Mouse (Mus musculus) forebrain, postnatal 0 days (tissue): Measurements from ENCODE around the gene Cdk1. TPM values are rescaled to one million over a fixed set of nuclear protein-coding genes. Genes with fewer than 3 reads are reported as not detected.
A peak's percentile ranks its signal among the peaks of the same experiment; 100 is the strongest.

ENCODE experiments used
- ATAC-seq: fragments of 200-750 bp; cut with Nextera tagmentation; 2 replicates; pipeline ENCODE4 v1.8.0; 2017; ENCODE audit warnings: mild to moderate bottlenecking, moderate library complexity
- DNase-seq: peaks from one replicate; pipeline ENCODE4 v3.0.0-alpha.2; 2015
- H3K27ac ChIP-seq: fragments of 300-500 bp; sonication (generic); 2 replicates; pipeline ENCODE4 v1.5.1; 2014; ENCODE audit warnings: low read depth, mild to moderate bottlenecking, antibody characterized with exemption, low read length, moderate library complexity, mixed read lengths
- H3K27me3 ChIP-seq: fragments of 300-500 bp; sonication (generic); 2 replicates; pipeline ENCODE4 v1.6.1; 2014; ENCODE audit warnings: mild to moderate bottlenecking, low read length, mixed read lengths; ENCODE audit not compliant: insufficient read depth
- H3K36me3 ChIP-seq: fragments of 300-500 bp; sonication (generic); 2 replicates; pipeline ENCODE4 v1.6.1; 2014; ENCODE audit warnings: mild to moderate bottlenecking, moderate library complexity; ENCODE audit not compliant: insufficient read depth
- H3K4me1 ChIP-seq: fragments of 300-500 bp; sonication (generic); 2 replicates; pipeline ENCODE4 v1.6.1; 2014; ENCODE audit warnings: antibody characterized with exemption; ENCODE audit not compliant: insufficient read depth
- H3K4me2 ChIP-seq: fragments of 300-500 bp; sonication (generic); 2 replicates; pipeline ENCODE4 v1.6.1; 2014; ENCODE audit warnings: low read depth, mild to moderate bottlenecking, moderate library complexity
- H3K4me3 ChIP-seq: fragments of 300-500 bp; sonication (generic); 2 replicates; pipeline ENCODE4 v1.5.1; 2014; ENCODE audit warnings: low read depth, low read length, mixed read lengths
- H3K9ac ChIP-seq: fragments of 300-500 bp; sonication (generic); 2 replicates; pipeline ENCODE4 v1.6.1; 2014; ENCODE audit warnings: mild to moderate bottlenecking
- H3K9me3 ChIP-seq: fragments of 300-500 bp; sonication (generic); 2 replicates; pipeline ENCODE4 v1.6.1; 2016; ENCODE audit warnings: low read length
- CTCF ChIP-seq: sonication (generic); IDR thresholded peaks from 2 replicates; pipeline ENCODE4 v1.5.1; 2016; ENCODE audit warnings: antibody characterized with exemption, control low read depth, low read depth
- WGBS: fragments of 180-500 bp; shearing (Covaris S2); extraction: QIAGEN DNeasy Blood & Tissue Kit; methylation state at CpG from one replicate; pipeline ENCODE4 v1.1.7; 2014; 5-methylcytosine and 5-hydroxymethylcytosine counted together
- polyA plus RNA-seq: library from polyadenylated mRNA; unstranded; fragments of >200 nt; fragmentation: Nextera tagmentation; extraction: Ambion mirVana; gene quantifications from 2 replicates; pipeline ENCODE4 v1.2.1, GENCODE M21; 2015
- total RNA-seq: library from RNA; depleted of rRNA; stranded (reverse); fragments of >200 nt; gene quantifications from 2 replicates; pipeline ENCODE4 v1.2.3, GENCODE M21; 2014

Gene Cdk1
- total and polyA plus RNA-seq, 2 experiments from 2014 or later, result 44.1 to 47.7 TPM

DNA sequence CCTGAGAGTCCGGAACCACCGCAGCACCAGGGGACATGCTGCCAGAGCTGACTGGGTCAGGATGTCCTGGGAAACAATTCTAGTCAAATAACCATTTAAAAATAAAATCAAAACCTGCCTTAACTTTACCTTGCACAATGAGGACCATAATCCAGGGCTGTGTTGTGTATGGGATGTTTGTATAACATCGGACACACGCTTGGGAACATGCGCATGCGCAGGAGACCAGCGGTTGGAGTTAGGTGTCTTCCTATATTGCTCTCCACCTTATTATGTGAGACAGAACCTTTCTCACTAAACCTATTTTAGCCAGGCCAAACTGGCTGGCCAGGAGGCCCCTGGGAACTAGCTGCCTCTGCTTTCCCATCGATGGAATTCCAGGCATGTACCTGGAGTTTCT, 32.4 kb upstream of the Cdk1 start:
- H3K27me3 ChIP-seq, result no peaks in the 10 kb centered on the region
- no peak overlapping the region for H3K27ac ChIP-seq
- no peaks in the 10 kb centered on the region for H3K36me3 ChIP-seq
- WGBS, result 95% methylated on average over 8 of the region's 8 CpGs
- DNase-seq (no peak), ATAC-seq (no peak)
- no peak for TF ChIP-seq CTCF
- no peak overlapping the region for H3K9ac ChIP-seq
- H3K4me3 ChIP-seq, result no peak overlapping the region
- no peak overlapping the region for H3K4me2 ChIP-seq
- no peaks in the 10 kb centered on the region for H3K9me3 ChIP-seq
- H3K4me1 ChIP-seq, result no peaks in the 10 kb centered on the region

DNA sequence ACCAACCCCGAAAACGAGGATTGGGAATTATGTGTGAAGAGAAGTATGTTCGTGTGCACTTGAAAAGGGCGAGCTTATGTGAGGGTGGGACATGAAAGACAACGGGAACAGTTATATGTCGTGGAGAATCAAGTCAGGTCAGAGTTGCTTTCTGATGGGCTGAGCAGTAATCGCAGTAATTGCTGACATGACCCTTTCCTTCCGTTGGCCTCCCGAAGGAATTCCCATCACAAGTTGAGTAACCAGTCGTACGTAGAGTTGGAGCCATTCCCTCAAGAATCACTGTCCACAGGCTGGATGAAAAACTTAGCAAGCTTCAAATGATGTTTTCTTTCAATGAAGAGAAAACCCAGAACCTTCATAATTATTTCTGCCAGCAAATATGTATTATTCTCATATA, 31.9 kb upstream of the Cdk1 start:
- Histone ChIP-seq H3K36me3 (no peaks in the 10 kb centered on the region), H3K4me1 (no peaks in the 10 kb centered on the region), H3K27me3 (no peaks in the 10 kb centered on the region), H3K27ac (no peak overlapping the region), H3K9me3 (no peaks in the 10 kb centered on the region), H3K9ac (no peak overlapping the region), H3K4me3 (no peak overlapping the region), H3K4me2 (no peak overlapping the region)
- TF ChIP-seq CTCF, result no peak
- ATAC-seq (no peak), DNase-seq (no peak)
- 88% methylated on average over 11 of the region's 11 CpGs for WGBS

DNA sequence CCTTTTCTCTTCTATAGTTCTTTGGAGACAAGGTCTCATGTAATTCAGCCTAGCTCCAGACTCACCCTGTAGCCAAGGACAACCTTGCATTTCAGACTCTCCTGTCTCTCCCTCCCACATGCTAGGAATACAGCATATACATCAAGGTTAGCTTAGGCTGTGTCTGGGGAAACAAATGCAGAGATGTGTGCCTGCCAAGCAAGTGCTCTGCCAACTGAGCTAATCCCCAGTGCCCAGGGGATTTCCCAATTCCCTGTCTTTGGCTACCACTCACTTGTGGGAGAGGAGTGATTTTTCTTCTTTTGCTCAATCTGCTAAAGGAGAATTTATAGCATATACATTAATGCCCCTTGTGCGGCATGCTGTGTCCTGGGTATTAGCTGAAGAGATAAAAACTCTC, 30.4 kb upstream of the Cdk1 start:
- Histone ChIP-seq H3K27me3 (no peaks in the 10 kb centered on the region), H3K4me2 (no peak overlapping the region), H3K4me3 (no peak overlapping the region), H3K36me3 (no peaks in the 10 kb centered on the region), H3K9me3 (no peaks in the 10 kb centered on the region), H3K9ac (no peak overlapping the region), H3K27ac (no peak overlapping the region), H3K4me1 (no peaks in the 10 kb centered on the region)
- WGBS, result 78% methylated on average over 1 of the region's 1 CpGs
- no peak for ATAC-seq
- DNase-seq, result no peak
- no peak for TF ChIP-seq CTCF

DNA sequence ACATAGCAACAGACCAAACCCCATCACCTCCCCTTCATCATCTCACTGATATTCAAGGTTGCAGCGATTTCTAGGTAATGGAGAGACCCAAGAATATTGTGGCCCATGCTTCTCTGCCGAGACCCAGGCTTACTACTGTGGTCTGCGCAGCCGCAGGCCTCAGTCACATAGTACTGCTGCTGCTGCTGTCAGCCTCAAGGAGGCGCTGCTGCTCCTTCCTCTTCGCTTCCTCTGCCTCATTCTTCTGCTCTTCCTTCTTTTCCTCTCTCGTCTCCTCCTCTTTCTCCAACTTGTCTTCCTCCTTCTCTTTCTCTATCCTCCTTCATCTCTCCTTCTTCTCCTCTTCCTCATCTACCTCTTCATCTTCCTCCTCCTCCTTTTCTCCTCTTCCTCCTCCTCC, 22.4 kb upstream of the Cdk1 start:
- TF ChIP-seq CTCF, result peak; percentile 26
- DNase-seq (no peak), ATAC-seq (no peak)
- H3K36me3 ChIP-seq, result no peaks in the 10 kb centered on the region
- no peaks in the 10 kb centered on the region for H3K9me3 ChIP-seq
- no peak overlapping the region for H3K4me3 ChIP-seq
- H3K27ac ChIP-seq, result no peak overlapping the region
- no peaks in the 10 kb centered on the region for H3K4me1 ChIP-seq
- WGBS, result 60% methylated on average over 7 of the region's 7 CpGs
- no peak overlapping the region for H3K4me2 ChIP-seq
- no peak overlapping the region for H3K9ac ChIP-seq
- no peaks in the 10 kb centered on the region for H3K27me3 ChIP-seq

DNA sequence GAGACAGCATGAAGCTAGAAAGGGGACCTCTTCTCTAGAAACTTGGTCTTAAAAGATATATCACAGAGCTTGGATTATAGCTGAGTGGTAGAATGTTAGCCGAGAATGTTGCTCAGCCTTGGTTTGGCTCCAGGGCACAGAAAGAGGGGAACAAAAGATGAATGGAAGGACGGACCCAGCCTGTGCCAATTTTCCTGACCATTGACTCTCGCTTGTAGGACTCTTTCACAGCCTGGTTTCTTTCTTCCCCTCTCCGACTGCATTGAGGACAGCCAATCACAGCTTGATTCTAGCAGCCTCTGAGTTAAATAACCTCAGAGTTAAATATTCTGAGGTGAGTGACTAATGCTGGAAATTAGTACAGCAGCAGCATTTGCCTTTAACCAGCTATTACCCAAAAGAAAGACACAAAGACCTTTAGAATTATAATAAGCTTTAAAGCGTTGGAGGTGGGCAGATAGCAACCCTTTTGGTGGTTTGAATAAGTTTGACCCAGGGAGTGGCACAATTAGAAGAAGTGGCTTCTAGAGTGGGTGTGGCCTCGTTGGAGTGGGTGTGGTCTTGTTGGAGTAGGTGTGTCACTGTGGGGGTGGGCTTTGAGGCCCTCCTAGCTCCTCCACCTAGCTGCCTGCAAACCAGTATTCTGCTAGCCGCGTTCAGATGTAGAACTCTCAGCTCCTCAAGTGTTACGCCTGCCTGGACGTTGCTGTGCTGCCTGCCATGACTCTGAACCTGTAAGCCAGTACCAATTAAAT, 21.2 kb upstream of the Cdk1 start:
- 41% methylated on average over 10 of the region's 10 CpGs for WGBS
- H3K27me3 ChIP-seq, result no peaks in the 10 kb centered on the region
- no peak overlapping the region for H3K9ac ChIP-seq
- DNase-seq, result no peak
- no peak; the same call in 1 of the 2 replicates for ATAC-seq
- no peaks in the 10 kb centered on the region for H3K4me1 ChIP-seq
- TF ChIP-seq CTCF, result no peak
- H3K4me2 ChIP-seq, result no peak overlapping the region
- no peaks in the 10 kb centered on the region for H3K36me3 ChIP-seq
- H3K9me3 ChIP-seq, result no peaks in the 10 kb centered on the region
- H3K27ac ChIP-seq, result no peak overlapping the region
- no peak overlapping the region for H3K4me3 ChIP-seq

DNA sequence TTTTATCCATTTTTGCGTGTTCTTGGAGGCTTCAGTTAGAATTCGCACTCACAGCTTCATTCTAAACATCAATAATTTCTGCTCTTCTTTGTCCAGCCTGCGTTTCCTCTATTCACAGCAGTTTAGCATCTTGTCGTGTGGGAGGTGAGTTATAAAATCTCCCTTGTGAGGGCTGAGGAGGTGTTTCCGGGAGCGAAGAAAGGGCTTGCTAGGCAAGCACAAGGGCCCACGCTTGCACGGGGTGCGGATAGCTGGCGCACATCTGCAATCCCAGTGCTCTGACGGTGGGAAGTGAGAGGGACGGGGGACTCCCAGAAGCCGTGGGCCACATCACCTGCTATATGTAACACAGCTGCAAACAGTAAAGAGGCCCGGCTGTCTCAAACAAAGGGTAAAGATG, 19.3 kb upstream of the Cdk1 start:
- H3K9ac ChIP-seq, result no peak overlapping the region
- no peak for DNase-seq
- WGBS, result 90% methylated on average over 14 of the region's 14 CpGs
- no peaks in the 10 kb centered on the region for H3K9me3 ChIP-seq
- no peaks in the 10 kb centered on the region for H3K27me3 ChIP-seq
- no peak for ATAC-seq
- no peak overlapping the region for H3K4me2 ChIP-seq
- no peak for TF ChIP-seq CTCF
- H3K36me3 ChIP-seq, result no peaks in the 10 kb centered on the region
- no peak overlapping the region for H3K4me3 ChIP-seq
- no peaks in the 10 kb centered on the region for H3K4me1 ChIP-seq
- H3K27ac ChIP-seq, result no peak overlapping the region

DNA sequence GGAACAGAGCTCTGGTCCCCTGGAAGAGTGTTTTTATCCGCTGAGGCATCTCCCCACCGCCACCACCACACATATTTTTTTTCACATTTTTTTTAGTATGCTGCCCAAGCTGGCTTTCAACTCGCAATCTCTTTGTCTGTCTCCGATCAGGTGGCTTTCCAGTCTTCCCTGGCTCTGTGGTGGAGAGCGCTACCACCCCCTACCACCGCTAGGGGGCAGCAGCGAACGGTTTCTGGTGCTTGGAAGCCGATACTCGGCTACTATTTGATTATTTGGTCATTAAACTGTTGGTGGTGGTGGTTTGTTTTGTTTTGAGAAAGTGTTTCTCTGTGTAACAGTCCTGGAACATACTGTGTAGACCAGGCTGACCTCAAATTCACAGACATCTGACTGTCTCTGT, 18.7 kb upstream of the Cdk1 start:
- 11% methylated on average over 10 of the region's 10 CpGs for WGBS
- no peak; the same call in 1 of the 2 replicates for ATAC-seq
- peak; percentile 61 for DNase-seq
- Histone ChIP-seq H3K4me3 (no peak overlapping the region), H3K4me2 (no peak overlapping the region), H3K27ac (no peak overlapping the region), H3K36me3 (no peaks in the 10 kb centered on the region), H3K9me3 (no peaks in the 10 kb centered on the region), H3K9ac (no peak overlapping the region), H3K4me1 (no peaks in the 10 kb centered on the region), H3K27me3 (no peaks in the 10 kb centered on the region)
- TF ChIP-seq CTCF, result peak; percentile 80

DNA sequence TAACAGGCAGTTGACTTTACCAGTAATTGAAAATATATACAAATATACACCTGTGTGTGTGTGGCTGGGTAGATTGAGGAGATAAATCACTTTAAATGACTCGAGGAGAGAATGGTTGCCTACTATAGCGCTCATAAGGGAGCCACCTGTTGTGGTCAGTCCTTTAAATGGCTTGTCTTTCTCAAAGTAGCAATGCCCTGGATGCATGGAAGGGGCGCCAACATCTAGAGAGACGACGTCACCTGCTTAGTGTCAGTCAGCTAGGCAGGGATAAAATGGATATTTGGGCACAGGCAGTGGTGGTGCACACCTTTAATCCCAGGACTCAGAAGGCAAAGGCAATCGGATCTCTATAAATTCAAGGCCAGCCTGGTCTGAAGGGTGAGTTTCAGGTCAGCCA, 16.6 kb upstream of the Cdk1 start:
- Histone ChIP-seq H3K36me3 (no peaks in the 10 kb centered on the region), H3K27ac (no peak overlapping the region), H3K27me3 (no peaks in the 10 kb centered on the region), H3K4me3 (no peak overlapping the region), H3K9me3 (no peaks in the 10 kb centered on the region), H3K4me1 (no peaks in the 10 kb centered on the region), H3K9ac (no peak overlapping the region), H3K4me2 (no peak overlapping the region)
- ATAC-seq, result no peak
- 83% methylated on average over 6 of the region's 6 CpGs for WGBS
- no peak for DNase-seq
- no peak for TF ChIP-seq CTCF
